Comparison of ENCODE assay signal across 16 mouse cellular contexts in the genomic region with DNA sequence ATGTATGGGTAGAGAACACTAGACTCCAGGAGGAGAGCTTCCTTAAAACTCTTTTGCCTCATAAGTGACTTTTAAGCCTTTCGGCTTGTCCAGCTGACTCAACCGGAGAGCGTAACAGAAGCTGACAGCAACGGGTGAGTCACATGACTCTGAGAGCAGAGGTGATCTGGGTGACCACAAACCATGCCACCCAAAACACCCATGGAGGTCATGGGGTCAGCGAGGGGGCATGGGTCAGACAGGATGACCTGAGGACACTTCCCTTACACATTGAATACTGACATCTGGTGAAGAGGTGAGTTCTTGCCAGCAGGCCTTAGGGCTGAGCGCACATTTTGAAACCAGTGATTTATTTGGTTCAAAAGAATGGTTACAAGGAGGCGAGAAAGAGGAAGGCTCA.
"Had no signal": no experiment of that assay in that cellular context is flagged by ENCODE, and none has a peak within 500 bp of the region (broad histone marks: within the 10 kb centered on the region; RNA-seq: fewer than 3 reads in every experiment).

No protein-coding gene starts in this region.

- H3K9me3 ChIP-seq: neural tube, embryonic 13.5 days; neural tube, embryonic 15.5 days; stomach, embryonic 15.5 days had no signal

- H3K4me2 ChIP-seq: neural tube, embryonic 12.5 days; neural tube, embryonic 13.5 days; neural tube, embryonic 15.5 days; stomach, embryonic 15.5 days had no signal

- H3K27me3 ChIP-seq: neural tube, embryonic 12.5 days; neural tube, embryonic 13.5 days; neural tube, embryonic 15.5 days; stomach, embryonic 15.5 days had no signal

- DNase-seq: retina, postnatal 1 day; right cerebral cortex, adult 18-20 months; right cerebral cortex, postnatal 14 days; right cerebral cortex, postnatal 25 days; right cerebral cortex, postnatal 4 days; spleen, adult 18-20 months; thymus, adult 18-20 months; thymus, adult 2 months; thymus, postnatal 14 days; thymus, postnatal 25 days; thymus, postnatal 36 days had no signal

- H3K27ac ChIP-seq: neural tube, embryonic 12.5 days; neural tube, embryonic 13.5 days; neural tube, embryonic 15.5 days; stomach, embryonic 15.5 days; stomach, postnatal 0 days had no signal

- H3K9ac ChIP-seq: neural tube, embryonic 12.5 days; neural tube, embryonic 13.5 days; neural tube, embryonic 15.5 days; stomach, embryonic 15.5 days had no signal

- H3K4me3 ChIP-seq: neural tube, embryonic 12.5 days; neural tube, embryonic 13.5 days; neural tube, embryonic 15.5 days; stomach, embryonic 15.5 days had no signal

- H3K4me1 ChIP-seq: neural tube, embryonic 12.5 days; neural tube, embryonic 13.5 days; neural tube, embryonic 15.5 days; stomach, embryonic 15.5 days had no signal

- H3K36me3 ChIP-seq: neural tube, embryonic 12.5 days; neural tube, embryonic 13.5 days; neural tube, embryonic 15.5 days; stomach, embryonic 15.5 days had no signal
